Mouse (Mus musculus) spleen, postnatal 14 days (tissue): ENCODE measurements around the gene Rnf213.

ENCODE experiments used
- DNase-seq, 2 experiments: peaks; one replicate each; pipeline ENCODE4 v3.0.0; 2021 to 2022; ENCODE audit warnings: low spot score in 2 of 2

The Rnf213 gene

GRCm38 (mm10) chr11:119515823-119516676, 123.2 kb downstream of the Rnf213 start:
- DNase-seq: no peak

DNA sequence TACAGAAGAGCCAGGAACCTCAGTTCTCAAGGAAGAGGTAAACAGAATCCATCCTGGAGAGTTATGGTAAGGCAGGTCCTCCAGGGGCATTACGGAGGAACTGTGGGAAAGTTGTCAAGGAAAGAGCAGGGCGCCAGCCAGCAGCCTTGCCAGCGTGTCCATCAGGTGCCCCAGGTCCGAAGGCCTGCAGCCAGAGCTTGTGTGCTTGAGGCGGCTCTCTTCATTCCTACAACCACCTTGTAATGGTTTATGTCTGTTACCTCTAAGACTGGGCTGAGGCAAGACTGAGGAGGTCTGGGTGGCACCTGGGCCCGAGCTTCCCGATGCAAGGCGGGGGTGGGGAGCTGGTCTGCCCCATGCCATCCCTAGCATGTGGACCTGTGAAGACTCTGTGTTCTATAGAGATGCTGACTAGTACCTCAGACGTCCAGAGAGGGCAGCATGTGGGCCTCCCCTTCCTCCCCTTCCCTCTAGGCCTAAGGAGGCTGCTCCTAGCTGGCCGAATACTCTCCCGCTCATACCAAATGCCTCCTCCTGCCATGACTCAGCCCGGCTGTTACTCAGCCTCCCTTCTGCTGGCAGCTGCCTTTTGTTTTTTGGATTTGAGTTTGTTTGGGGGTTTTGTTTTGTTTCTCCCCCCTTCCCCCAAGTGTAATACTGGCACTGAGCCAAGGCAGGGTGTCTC, 123.9 kb downstream of the Rnf213 start:
- DNase-seq: no peak

GRCm38 (mm10) chr11:119519387-119519786, 126.5 kb downstream of the Rnf213 start:
- no peak for DNase-seq

GRCm38 (mm10) chr11:119520005-119520712, 127.3 kb downstream of the Rnf213 start:
- DNase-seq: no peak

DNA sequence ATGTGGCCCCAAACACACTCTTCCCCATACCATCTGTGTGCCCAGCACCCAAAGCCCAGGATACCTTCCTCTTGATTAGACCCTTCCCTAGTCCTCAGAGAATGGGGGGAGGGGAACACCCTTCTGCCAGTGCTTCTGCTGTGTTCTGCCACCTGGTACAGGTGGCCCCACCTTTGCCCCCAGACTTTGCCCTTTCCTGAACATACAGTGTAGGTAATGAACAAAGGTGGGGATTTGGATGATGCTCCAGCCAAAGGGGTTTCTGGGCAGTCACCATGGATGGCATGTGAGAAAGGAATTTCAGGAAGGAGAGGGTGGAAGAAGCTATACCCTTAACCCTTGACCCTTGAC, 127.8 kb downstream of the Rnf213 start:
- DNase-seq: no peak

DNA sequence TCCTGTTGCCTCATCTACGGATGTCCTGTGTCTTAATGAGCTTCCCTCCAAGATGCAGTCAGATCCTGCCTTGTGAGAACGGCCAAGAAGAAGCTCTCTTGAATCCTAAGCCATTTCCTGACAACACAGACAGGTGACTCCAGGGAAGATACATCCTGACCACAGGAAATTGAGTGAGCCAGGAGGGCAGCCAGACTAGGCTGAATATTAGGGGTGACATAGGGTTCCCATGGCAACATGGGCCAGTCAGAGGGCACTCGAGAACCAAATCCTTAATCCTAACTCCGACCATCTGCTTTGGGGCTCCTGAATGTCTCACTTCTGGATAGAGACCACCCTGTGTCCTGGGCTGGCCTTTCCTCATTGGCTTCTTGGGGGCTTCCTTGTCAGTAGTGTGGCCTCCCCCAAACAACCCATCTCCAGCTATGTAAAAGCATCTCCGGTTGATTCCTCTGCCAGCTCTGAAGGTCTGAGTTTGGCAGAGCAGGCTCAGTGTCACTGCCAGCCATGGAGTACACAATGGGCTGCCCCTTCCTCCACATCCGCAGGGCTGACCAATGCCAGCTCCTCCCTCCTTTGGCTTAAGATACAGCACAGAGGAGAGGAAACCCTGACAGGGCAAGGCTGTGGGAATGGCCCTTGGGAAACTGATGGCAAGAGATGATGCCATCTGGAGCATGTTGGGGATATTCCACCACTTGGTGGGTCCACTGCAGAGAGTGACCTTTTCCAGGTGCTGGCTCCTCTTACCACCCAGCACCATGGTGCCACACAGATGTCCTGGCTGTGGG, 129.2 kb downstream of the Rnf213 start:
- DNase-seq: no peak

GRCm38 (mm10) chr11:119522779-119523178, 129.9 kb downstream of the Rnf213 start:
- DNase-seq: no peak

DNA sequence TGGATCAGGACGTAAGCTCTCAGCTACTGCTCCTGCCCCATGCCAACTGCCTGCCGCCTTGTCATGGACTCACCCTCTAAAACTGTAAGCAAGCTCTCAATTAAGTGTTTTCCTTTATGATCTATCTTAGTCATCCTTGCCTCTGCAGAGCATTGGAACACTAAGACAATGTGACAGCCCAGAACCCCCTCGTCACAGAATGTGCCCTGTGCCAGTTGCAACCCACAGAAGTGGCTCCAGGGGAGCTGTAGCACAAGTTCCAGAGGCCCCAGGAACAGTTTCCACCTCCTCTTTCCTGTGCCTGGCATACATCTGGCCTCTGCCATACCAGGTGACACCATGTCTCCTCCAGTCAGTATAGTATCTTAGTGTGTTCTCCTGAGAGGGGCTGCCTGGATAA, 130.5 kb downstream of the Rnf213 start:
- DNase-seq: no peak

DNA sequence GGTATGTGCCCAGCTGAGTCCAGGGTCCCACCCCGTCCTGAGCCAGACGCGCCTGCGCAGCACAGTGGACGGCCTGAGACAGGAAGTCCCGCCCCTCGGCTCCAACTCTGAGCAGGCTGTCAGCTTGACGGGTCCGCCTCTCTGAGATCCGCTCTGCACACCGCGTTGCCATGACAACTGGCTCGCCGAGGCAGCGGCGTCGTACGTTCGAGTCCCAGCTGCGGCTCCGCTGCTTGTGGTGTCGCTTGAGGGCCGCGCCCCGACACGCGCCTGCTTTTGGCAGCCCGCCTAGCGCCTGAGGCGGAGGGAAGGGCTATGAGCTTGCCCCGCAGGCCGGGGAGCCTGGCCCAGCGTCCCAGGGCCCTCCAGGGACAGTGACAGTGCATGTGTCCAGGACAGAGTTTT, 131.6 kb downstream of the Rnf213 start:
- DNase-seq: peak; percentile 46 to 61

DNA sequence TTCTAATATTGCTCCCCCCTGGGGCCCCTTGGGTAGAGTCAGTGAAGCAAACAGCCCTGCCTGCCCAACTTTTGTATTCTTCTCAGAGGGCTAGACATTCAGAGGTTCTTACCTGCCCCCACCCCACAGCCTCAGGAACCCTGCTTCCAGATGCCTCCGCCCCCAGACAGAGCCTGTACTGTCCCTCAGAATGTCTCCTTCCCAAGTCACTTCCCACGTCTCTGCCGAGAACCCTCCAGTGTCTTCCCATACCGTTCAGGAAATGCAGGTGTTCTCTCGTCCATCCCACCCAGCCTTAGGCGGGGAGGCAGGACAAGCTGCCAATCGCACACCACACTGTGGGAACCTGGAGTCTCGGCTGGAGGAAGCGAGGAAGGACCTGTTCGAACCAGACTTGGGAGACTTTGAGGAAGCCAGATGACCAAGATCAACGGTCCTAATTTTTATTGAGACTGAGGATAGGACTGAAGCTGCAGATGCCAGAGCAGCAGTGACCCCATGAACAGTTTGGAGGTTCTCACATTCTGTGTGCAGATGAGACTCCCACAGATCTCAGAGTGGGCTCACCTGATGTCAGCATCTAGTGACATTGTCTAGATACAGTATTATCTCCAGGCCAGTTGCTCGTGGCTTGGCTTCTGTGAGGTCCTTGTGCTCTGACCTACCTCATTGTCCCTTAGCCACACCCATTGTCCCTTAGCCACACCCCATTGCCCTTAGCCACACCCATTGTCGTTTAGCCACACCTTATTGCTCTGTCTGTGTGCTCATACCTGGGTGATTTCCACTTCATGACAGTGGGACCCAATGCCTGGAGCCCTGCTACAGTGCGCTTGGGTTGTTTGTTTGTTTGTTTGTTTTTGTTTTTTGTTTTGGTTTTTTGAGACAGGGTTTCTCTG, 133.4 kb downstream of the Rnf213 start:
- no peak for DNase-seq

GRCm38 (mm10) chr11:119528930-119529329, 136.0 kb downstream of the Rnf213 start:
- DNase-seq: no peak

DNA sequence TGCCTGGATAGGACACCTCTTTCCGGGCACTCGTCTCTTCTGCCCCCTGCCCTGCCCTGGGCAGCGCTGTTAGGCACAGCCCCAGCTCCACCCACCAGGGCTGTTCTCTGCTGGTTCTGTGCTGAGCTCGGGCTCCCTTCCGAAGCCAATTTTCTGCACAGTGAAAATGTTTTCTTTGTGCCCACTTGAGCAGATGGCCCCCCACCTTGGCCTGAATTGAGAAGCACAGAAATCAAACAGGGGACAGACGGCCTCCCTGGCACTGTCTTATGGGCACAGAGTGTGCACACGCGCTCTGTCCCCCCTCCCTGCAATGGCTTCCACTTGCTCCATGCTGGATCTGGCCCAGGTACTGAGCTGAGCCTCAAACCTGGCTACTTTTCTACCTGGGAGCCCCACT, 139.6 kb downstream of the Rnf213 start:
- DNase-seq: no peak

DNA sequence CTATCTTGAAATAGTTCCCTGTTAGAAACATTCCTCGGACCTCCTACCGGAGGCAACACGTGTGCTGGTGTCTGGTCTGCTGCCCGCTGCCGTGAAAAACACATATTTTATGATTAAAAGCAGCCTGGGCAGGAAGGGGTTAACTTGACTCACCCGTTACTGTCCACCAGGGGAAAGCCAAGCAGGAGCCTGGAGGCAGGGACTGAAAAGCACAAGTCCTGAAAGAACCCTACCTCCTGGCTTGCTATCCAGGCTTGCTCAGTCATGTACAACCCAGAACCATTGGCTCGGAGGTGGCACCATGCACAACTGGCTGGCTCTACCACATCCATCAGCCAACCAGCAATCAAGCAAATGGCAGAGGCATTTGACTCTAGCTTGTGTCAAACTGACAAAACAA, 140.8 kb downstream of the Rnf213 start:
- DNase-seq: no peak
